Mouse (Mus musculus): Measurements from ENCODE around the gene Clint1.

DNA sequence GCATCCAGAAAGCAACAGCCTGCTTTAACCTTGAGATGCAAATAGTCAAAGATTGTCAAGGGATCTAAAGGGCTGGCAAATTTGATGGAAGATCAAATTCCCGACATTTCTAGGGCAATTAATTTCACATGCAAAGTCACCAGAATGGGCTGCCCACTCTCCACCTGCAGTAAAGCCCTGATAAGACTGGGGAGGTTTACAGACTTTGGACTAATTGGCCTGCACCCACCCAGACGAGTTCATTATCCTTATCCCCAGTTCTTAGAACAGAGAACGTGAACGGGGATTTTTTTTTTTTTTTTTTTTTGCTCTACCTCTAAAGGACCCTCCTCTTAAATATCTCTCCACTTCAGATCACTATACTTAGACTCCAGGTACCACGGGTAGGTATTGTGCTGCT lies 42.4 kb upstream of the Clint1 start:
- TF ChIP-seq POLR2A (IDR thresholded peaks at IDR 0.05; ENCODE audit: borderline replicate concordance, control insufficient read depth, low read depth, low read length) (no peak), CTCF (IDR thresholded peaks at IDR 0.05; ENCODE audit: control insufficient read depth, insufficient read depth, low read length) (no peak)

Data from bone marrow, adult 2 months (tissue).